Mouse (Mus musculus) bone marrow, adult 2 months (tissue): Measurements from ENCODE around the gene Fam129c.

Source experiments
- CTCF ChIP-seq: fragments of 200-500 bp; IDR thresholded peaks from 2 replicates; pipeline ENCODE4 v1.5.1; 2011; ENCODE audit warnings: low read length, control low read depth; ENCODE audit not compliant: control insufficient read depth, insufficient read depth
- POLR2A ChIP-seq: fragments of 200-500 bp; IDR thresholded peaks from 2 replicates; pipeline ENCODE4 v1.6.1; 2011; ENCODE audit warnings: low read depth, mild to moderate bottlenecking, control low read depth, low read length, borderline replicate concordance; ENCODE audit not compliant: control insufficient read depth

DNA sequence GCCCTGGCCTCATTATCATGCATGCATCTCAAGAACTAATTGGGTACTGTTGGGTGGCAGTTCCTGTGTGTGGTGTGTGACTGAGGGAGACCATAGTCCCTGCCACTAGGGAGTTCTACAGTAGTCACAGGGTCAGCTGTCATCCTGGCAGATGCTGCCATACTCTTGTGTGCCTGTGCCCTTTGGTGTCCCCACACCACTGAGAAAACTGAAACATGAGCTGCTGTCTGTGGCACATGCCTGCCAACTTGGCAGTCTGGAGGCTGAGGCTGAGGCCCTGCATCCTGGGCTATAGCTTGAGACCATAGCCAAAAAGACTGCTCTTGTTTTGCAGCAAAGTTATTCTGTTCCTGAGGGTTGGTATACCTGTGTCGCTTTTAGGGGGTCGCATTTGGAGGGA lies 22.3 kb downstream of the Fam129c start:
- TF ChIP-seq POLR2A (no peak), CTCF (no peak)
